Mouse (Mus musculus) lung, postnatal 0 days (tissue): ENCODE measurements around the gene Oaz1. TPM values are rescaled to one million over a fixed set of nuclear protein-coding genes. Genes with fewer than 3 reads are reported as not detected.
A peak's percentile ranks its signal among the peaks of the same experiment; 100 is the strongest.

Experiments used
- ATAC-seq: fragments of 200-750 bp; cut with Nextera tagmentation; 2 replicates; pipeline ENCODE4 v1.8.0; 2017; ENCODE audit warnings: moderate library complexity
- DNase-seq: peaks from one replicate; pipeline ENCODE4 v3.0.0-alpha.2; 2016; ENCODE audit warnings: low spot score
- H3K27ac ChIP-seq: fragments of 300-500 bp; sonication (generic); 2 replicates; pipeline ENCODE4 v1.5.1; 2014; ENCODE audit warnings: antibody characterized with exemption, mild to moderate bottlenecking, low read length, mixed read lengths
- H3K27me3 ChIP-seq: fragments of 300-500 bp; sonication (generic); replicated peaks from 2 replicates; pipeline ENCODE4 v1.6.1; 2014; ENCODE audit warnings: low read length, mixed read lengths; ENCODE audit not compliant: insufficient read depth
- H3K36me3 ChIP-seq: fragments of 300-500 bp; sonication (generic); 2 replicates; pipeline ENCODE4 v1.6.1; 2014; ENCODE audit warnings: low read length, mixed read lengths; ENCODE audit not compliant: insufficient read depth
- H3K4me1 ChIP-seq: fragments of 300-500 bp; sonication (generic); 2 replicates; pipeline ENCODE4 v1.6.1; 2014; ENCODE audit warnings: antibody characterized with exemption, low read depth, low read length, mixed read lengths; ENCODE audit not compliant: insufficient read depth
- H3K4me2 ChIP-seq: fragments of 300-500 bp; sonication (generic); replicated peaks from 2 replicates; pipeline ENCODE4 v1.6.1; 2014; ENCODE audit warnings: low read depth, mild to moderate bottlenecking, low read length, moderate library complexity, mixed read lengths
- H3K4me3 ChIP-seq: fragments of 300-500 bp; sonication (generic); 2 replicates; pipeline ENCODE4 v1.5.1; 2014; ENCODE audit warnings: low read depth, low read length
- H3K9ac ChIP-seq: fragments of 300-500 bp; sonication (generic); replicated peaks from 2 replicates; pipeline ENCODE4 v1.6.1; 2014; ENCODE audit warnings: low read depth, mild to moderate bottlenecking
- H3K9me3 ChIP-seq: fragments of 300-500 bp; sonication (generic); 2 replicates; pipeline ENCODE4 v1.6.1; 2016; ENCODE audit warnings: low read length, mixed read lengths
- CTCF ChIP-seq: IDR thresholded peaks from 2 replicates; pipeline ENCODE4 v1.5.1; 2016; ENCODE audit warnings: antibody characterized with exemption, mild to moderate bottlenecking
- EP300 ChIP-seq: IDR thresholded peaks from 2 replicates; pipeline ENCODE4 v1.6.1; 2016; ENCODE audit warnings: antibody characterized with exemption, mild to moderate bottlenecking, control low read depth
- WGBS: fragments of 180-500 bp; shearing (Covaris S2); extraction: QIAGEN DNeasy Blood & Tissue Kit; methylation state at CpG from one replicate; pipeline ENCODE4 v1.1.7; 2014; 5-methylcytosine and 5-hydroxymethylcytosine counted together
- polyA plus RNA-seq: library from polyadenylated mRNA; unstranded; fragments of >200 nt; fragmentation: Nextera tagmentation; extraction: Ambion mirVana; gene quantifications from 2 replicates; pipeline ENCODE4 v1.2.1, GENCODE M21; 2015

The Oaz1 gene
- 1,344 and 1,416 TPM in 2 replicates for polyA plus RNA-seq

DNA sequence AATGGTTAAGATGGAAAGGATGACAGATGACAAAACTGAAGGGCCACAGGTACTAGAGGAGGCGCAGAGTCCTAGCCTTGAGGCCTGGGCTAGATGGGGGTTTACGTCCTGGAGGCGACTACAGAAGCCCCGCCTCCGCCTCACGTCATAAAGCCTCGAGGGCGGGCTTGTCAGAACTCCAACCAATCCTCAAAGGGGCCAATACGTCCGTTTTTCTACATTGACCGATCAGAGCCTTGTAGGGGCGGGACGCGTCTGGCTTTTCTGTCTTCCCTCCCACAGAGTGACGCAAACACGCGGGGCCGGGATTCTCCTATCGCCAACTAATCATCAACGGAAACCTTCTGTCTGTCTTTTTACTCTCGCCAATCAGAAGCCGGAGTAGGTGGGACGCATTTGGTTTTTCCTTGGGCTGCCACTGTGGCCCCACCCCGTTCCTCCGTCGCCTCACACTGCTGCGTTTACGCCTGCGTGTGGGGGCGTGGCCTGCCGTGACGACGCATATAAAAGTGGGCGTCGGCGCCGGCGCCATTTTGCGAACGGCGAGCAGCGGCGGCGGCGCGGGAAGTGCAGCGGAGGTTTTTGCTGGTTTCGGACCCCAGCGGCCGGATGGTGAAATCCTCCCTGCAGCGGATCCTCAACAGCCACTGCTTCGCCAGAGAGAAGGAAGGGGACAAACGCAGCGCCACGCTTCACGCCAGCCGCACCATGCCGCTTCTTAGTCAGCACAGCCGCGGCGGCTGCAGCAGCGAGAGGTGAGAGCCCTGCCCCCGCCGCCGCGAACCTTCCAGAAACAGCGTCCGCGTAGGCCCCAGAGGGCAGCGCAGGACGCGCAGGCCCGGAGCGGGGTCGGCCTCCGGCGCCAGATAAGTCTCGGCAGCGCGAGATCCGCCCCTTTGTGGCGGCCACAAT, at the start of gene Oaz1:
Gene Oaz1 (plus strand): TSS at position 506 of the 912 bp plus-strand sequence.
- Histone ChIP-seq H3K27ac (peak within 1 kb of the TSS; percentile 89), H3K36me3 (0 out of 2 replicates have a peak, but pooled peaks cover 4% of the 10 kb centered on the region), H3K27me3 (no peaks in the 10 kb centered on the region), H3K9me3 (no peaks in the 10 kb centered on the region), H3K4me2 (peak within 1 kb of the TSS; percentile 68), H3K4me1 (no peaks in the 10 kb centered on the region), H3K4me3 (peak within 1 kb of the TSS; percentile 71), H3K9ac (peak within 1 kb of the TSS; percentile 92)
- ATAC-seq (peak; percentile 97), DNase-seq (peak; percentile 100)
- TF ChIP-seq CTCF = no peak; the same call in 1 of the 2 replicates
- no peak for TF ChIP-seq EP300
- WGBS = under 1% methylated on average over 73 of the region's 82 CpGs

DNA sequence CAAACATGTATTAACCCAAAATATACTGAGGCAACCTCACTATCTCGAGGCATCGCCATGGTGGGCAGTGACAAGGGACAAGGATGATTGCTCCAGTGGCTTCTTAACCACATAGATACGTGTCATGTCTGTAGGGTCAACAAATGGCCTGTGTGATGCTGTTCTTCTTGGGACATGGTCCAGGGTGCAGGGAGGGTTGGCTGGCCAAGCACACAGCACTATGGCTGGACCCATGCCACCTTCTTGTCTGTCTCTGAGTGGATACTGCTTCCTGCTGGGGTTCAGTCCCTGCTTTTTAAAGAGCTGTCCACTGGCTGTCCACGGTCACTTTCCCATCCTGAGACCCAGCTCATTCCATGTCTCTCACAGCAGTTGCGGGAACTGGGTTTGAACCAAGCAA, 49.3 kb upstream of the Oaz1 start:
- no peak overlapping the region for H3K4me3 ChIP-seq
- TF ChIP-seq CTCF (no peak), EP300 (no peak)
- no peak overlapping the region for H3K27ac ChIP-seq
- H3K4me2 ChIP-seq = no peak overlapping the region
- peaks cover 32% of the 10 kb centered on the region for H3K36me3 ChIP-seq
- WGBS = 88% methylated on average over 5 of the region's 5 CpGs
- H3K9me3 ChIP-seq = no peaks in the 10 kb centered on the region
- no peak for ATAC-seq
- H3K9ac ChIP-seq = no peak overlapping the region
- H3K27me3 ChIP-seq = no peaks in the 10 kb centered on the region
- no peaks in the 10 kb centered on the region for H3K4me1 ChIP-seq
- no peak for DNase-seq

GRCm38 (mm10) chr10:80779565-80779964, 46.9 kb upstream of the Oaz1 start:
- Histone ChIP-seq H3K27ac (no peak overlapping the region), H3K9ac (no peak overlapping the region), H3K9me3 (no peaks in the 10 kb centered on the region), H3K4me1 (no peaks in the 10 kb centered on the region), H3K4me2 (no peak overlapping the region), H3K36me3 (peaks cover 53% of the 10 kb centered on the region), H3K4me3 (no peak overlapping the region), H3K27me3 (no peaks in the 10 kb centered on the region)
- TF ChIP-seq CTCF (no peak), EP300 (no peak)
- ATAC-seq (no peak), DNase-seq (no peak)

DNA sequence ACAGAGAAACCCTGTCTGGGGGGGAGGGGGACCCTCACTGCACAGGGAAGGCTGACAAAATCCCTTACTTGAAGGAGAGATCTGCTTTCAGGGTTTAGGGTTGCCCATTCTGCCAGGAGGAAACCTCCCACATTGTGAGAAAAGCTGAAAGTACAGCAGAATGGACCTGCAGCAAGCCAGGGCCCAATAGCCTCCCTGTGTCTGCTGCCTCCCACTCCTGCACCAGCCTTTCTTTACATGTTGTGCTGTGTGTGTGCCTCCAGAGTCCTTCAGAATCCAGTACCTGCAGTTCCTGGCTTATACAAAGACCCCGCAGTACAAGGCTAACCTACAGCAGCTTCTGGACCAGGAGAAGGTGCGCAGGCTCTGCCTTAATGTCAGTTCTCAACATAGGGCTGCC, 42.2 kb upstream of the Oaz1 start:
- ATAC-seq = no peak

DNA sequence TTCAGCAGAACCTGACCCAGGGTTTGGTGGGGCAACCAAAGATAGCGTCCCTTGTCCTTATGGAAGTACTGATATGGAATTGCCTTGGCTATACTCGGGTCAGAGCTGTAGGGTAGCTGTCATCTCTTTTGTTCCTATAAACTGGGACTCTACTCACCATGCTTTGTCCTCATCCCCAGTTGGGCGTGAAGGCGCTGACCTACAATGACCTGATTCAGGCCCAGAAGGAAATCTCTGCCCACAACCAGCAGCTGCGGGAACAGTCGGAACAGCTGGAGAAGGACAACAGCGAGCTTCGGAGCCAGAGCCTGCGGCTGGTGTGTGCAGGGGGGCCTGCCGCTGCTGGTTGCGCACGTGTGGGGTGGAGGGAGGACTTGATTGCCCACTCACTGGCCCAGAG, 41.6 kb upstream of the Oaz1 start:
- H3K4me1 ChIP-seq = no peaks in the 10 kb centered on the region
- H3K4me3 ChIP-seq = no peak overlapping the region
- H3K9ac ChIP-seq = no peak overlapping the region
- 91% methylated on average over 12 of the region's 12 CpGs for WGBS
- H3K27me3 ChIP-seq = no peaks in the 10 kb centered on the region
- TF ChIP-seq CTCF = no peak
- TF ChIP-seq EP300 = no peak
- peaks cover 76% of the 10 kb centered on the region for H3K36me3 ChIP-seq
- H3K9me3 ChIP-seq = no peaks in the 10 kb centered on the region
- ATAC-seq = no peak
- no peak for DNase-seq
- H3K4me2 ChIP-seq = no peak overlapping the region
- H3K27ac ChIP-seq = no peak overlapping the region

More for the DNA sequence above, 42.2 kb upstream of the Oaz1 start:
- no peak overlapping the region for H3K9ac ChIP-seq
- no peak for TF ChIP-seq CTCF
- no peak for TF ChIP-seq EP300
- H3K36me3 ChIP-seq = peaks cover 75% of the 10 kb centered on the region
- no peak for DNase-seq
- H3K27me3 ChIP-seq = no peaks in the 10 kb centered on the region
- H3K27ac ChIP-seq = no peak overlapping the region
- H3K9me3 ChIP-seq = no peaks in the 10 kb centered on the region
- H3K4me3 ChIP-seq = no peak overlapping the region
- H3K4me1 ChIP-seq = no peaks in the 10 kb centered on the region
- 98% methylated on average over 2 of the region's 2 CpGs for WGBS
- H3K4me2 ChIP-seq = no peak overlapping the region

DNA sequence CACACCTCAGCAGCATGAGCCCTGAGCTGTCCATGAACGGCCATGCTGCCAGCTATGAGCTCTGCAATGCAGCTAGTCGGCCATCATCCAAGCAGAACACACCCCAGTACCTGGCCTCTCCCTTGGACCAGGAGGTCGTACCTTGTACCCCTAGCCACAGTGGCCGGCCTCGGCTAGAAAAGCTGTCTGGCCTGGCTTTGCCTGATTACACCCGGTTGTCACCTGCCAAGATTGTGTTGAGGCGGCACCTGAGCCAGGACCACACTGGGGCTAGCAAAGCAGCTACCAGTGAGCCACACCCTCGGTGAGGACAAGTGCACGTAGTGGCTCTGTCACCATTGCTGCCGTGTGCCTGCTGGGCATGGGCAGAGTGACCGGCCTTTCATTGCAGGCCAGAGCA, 40.5 kb upstream of the Oaz1 start:
- peaks cover 82% of the 10 kb centered on the region for H3K36me3 ChIP-seq
- DNase-seq = no peak
- ATAC-seq = no peak
- no peaks in the 10 kb centered on the region for H3K9me3 ChIP-seq
- no peaks in the 10 kb centered on the region for H3K27me3 ChIP-seq
- TF ChIP-seq EP300 (no peak), CTCF (no peak)
- H3K4me1 ChIP-seq = no peaks in the 10 kb centered on the region
- no peak overlapping the region for H3K4me2 ChIP-seq
- no peak overlapping the region for H3K4me3 ChIP-seq
- H3K27ac ChIP-seq = no peak overlapping the region
- H3K9ac ChIP-seq = no peak overlapping the region
- WGBS = 91% methylated on average over 11 of the region's 11 CpGs
